Mouse (Mus musculus) right cerebral cortex, postnatal 10 days (tissue): ENCODE results near the gene Olfr186.
"Not testable (repeated sequence)": the region's sequence is repeated elsewhere in the genome, so short reads cannot be mapped to it uniquely, and the experiment has no call there.

Experiments
- DNase-seq, 2 experiments: peaks; one replicate each; pipeline ENCODE4 v3.0.0; 2021; ENCODE audit warnings: low spot score in 2 of 2

The Olfr186 gene

DNA sequence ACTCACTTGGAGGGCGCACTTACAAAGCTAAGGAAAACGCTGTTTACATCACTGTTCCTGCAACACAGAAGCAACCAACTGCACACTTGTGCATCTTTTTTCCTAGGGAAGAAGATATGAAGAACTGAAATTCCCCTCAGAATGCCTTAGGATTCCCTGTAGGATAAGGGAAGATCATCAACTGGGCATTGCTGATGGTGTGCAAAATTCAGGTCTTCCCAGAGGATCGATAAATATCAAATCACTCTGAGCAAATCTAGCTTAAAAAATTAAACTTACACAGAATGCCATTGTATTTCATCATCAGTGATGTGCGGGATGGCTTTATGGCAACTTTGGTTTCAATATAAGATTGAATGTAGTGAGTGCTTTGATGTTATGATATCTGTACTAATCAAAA is at the start of gene Olfr186:
Gene Olfr186 (minus strand): TSS at position 101 of the 400 bp plus-strand sequence.
- DNase-seq = no peak

DNA sequence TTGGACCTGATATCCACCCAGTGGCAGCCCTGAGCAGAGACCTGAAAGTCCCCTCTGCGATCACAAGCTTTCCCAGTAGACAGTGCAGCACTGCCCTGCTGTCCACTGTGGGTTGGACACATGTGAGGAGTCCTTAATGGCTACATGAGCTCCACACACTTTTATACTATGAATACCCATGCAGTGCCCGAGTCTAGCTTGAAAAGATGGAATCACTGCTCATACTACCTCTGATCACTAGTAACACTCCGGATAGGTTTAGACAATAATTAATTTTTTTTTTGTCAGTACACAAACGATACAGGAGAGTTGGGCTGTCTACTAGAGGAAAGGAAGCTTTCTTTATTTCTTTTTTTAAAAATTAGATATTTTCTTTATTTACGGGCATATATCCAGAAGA is 47.8 kb upstream of the Olfr186 start, which contains the start of gene Olfr190:
Gene Olfr190 (minus strand): TSS at position 101 of the 400 bp plus-strand sequence.
- DNase-seq = no peak

DNA sequence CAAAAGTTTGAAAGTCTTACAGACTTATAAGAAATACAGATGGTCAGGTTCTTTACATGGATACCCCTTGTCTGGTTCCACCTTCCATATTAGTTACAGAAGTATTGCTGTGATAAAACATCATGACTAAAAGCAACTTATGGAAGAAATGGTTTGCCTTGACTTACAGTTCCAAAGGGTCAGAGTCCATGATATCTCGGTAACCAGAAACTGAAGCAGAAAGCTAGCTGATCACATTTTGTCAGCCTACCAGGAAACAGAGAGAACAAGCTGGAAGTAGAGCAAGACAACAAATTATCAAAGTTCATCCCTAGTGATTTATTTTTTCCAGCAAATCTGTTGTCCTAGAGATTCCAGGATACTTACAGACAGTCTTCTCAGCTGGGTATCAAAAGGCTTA is 43.4 kb upstream of the Olfr186 start:
- DNase-seq = no peak

DNA sequence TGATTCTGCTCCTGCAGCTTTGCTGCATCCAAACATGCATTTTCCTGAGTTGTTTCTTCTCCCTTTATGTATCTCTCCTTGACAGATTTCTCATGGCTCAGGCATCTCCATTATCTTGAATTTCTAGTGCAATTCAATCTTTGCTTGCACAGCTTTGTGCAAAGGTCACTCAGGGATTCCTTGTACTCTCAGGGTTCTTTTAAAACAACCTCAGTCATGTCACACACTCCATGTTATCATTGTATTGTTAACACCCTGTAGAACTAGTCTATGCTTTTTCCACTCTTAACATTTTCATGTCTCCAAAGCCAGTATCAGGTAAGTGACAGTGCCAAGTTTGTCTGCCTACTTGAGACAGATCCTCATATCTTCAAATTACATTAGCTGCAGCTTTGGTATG is 41.7 kb upstream of the Olfr186 start:
- DNase-seq = no peak

DNA sequence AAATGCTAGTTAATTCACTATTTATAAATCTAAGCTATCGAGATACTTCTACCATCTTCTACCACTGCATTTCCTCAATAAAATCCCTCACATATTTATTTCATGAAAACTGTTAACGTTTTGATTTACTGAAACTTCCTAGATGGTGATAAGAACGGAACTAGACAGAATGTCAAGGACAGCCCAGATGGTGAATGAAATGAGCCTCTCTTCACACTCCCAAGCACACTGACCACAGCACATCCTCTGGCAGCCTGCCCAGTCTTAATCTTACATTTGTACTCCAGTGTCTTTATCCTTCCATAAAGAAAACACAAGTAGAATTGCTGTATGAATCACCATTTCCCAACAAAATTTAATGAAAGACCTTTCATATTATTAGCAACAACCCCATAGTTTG is 32.3 kb upstream of the Olfr186 start:
- not testable (repeated sequence) for DNase-seq

DNA sequence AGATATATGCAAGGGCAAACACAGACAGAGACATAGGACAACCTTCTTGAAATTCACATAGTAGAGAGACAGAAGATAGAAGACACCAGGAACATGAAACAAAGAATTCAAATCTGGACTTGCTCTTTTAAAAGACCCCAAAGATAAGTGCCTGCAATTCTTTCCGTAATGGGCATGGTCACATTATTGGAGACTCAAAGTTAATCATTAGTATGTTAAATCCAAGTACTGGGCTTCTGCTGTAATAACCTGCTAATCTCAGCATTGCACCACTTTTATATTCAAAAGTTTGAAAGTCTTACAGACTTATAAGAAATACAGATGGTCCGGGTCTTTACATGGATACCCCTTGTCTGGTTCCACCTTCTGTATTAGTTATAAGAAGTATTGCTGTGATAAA is 19.2 kb upstream of the Olfr186 start:
- not testable (repeated sequence) for DNase-seq

DNA sequence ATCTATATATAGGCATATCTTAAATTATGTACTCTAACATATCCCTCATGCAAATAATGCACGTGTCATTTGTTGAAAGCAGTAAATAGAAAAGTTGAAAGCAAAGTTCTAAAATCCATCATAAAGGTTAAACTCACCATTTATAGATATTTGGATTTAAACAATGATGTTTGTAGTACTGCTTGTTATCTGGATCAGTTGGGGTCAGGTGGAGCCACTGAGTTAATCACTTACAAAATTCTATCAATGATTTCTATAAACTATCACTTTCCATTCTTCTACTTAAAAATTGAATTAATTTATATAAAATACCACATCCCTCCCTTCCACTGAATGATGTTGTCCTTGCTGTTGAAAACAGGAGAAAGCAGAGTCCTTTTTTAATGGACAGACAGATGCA is 18.8 kb upstream of the Olfr186 start:
- no peak for DNase-seq

DNA sequence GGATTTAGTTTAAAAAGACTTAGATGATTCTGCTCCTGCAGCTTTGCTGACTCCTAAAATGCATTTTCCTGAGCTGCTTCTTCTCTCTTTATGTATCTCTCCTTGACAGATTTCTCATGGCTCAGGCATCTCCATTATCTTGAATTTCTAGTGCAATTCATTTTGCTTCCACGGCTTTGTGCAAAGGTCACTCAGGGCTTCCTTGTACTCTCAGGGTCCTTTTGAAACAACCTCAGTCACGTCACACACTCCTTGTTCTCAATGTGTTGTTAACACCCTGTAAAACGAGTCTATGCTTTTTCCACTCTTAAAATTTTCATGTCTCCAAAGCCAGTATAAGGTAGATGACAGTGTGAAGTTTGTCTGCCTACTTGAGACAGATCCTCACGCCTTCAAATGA is 17.5 kb upstream of the Olfr186 start:
- DNase-seq = no peak

DNA sequence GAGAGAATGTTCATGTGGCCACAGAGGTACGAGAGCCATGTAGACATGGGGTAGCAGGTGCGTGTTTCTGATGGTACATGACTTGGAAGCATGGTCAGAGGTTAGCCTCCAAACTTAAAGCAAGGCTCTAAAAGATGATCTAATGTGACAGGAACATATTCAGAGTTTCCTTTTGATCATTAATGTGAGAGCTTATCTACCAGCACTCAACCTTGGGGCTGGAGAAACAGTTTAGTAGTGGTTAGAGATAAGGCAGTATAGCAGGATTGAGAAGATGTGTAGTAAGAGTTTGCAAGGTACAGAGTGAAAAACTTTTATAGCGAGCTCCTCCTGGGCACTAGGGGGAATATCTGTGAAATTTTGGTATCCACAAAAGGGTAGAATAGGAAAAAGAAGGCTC is 15.7 kb upstream of the Olfr186 start:
- no peak for DNase-seq

DNA sequence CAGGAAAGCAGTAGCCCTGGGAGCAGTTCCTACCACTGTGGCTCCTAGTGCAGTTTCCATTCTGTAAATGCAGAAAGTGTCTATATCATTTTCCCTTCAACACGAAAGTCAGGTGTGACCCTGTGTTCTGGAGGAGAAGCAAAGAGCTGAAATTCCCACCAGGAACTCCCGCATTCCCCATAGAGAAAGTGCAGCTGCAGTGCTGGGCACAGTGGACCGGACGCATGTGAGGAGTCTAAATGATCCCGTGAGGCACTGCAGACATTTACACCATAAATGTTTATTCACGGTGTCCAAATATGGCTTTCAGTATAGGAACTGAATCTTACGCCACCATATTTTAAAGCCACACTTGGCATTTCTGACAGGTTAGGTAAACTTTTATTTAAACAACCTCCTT is 9.6 kb upstream of the Olfr186 start, which contains the start of gene Olfr187:
Gene Olfr187 (minus strand): TSS at position 58 of the 400 bp plus-strand sequence.
- DNase-seq = no peak

DNA sequence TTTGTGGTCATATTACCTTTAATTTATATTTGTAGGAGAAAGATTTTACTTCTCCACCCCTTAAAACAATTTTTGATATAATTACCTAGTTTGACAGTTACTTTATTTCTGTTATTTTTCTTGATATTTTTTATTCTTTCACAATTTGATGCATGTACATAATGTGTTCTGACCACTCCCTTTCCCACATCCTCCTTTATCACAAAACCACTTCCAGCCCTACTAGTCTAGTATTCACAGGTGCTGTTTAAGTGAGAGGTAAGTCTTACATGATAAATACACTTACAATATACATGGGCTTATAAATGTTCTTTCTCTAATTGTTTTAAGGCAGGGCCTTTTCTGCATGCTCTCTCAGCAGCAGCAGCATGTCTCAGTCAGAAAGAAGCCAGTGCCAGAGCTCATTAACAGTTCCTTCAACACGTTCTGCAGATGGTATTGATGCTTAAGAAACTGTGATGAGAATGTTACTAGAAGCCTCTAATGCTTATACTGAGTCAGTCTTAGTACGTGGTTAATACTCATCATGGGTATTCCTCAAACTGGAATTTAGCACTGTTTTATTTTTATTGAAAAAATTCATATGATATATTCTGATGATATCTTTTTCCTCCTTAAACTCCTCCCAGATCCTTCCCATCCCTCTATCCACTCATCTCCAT is 16.6 kb downstream of the Olfr186 start:
- DNase-seq = no peak

DNA sequence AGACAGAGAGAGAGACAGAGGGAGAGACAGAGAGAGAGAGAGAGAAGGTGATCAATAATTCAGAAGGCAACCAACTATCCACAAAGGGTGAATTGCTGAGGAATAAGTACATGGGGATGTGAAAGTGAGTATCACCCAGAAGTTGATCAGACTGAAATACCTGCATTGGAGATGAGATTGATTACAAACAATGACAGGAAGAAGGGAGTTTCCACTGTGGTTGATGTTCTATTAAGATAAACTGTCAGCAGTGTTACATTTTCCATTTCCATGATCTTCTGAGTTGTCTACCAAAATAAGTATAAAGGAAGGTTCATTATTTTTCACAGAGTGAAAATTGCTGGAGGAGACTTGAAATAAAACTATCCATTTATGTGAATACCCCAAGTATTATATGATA is 22.9 kb downstream of the Olfr186 start:
- no peak for DNase-seq

DNA sequence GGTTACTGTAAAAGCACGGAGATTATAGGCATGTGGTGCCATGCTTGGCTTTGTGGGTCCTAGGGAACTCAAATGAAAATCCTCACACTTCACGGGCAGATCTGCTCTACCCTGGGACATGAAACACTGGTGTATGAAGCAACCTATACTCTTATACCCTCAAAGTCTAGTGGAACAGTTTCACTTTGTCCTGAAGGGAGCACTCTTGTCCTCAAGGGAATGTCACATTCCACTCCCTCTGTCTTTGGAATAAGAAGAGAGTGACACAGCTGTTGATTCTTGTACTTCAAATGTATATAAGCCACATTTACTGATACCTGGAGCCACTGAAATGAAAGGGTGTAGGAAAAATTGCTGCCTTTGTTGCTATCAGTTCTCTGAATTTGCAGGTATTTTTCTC is 35.0 kb downstream of the Olfr186 start, which contains the start of gene Olfr183:
Gene Olfr183 (plus strand): TSS at position 301 of the 400 bp plus-strand sequence.
- no peak for DNase-seq
